Mouse (Mus musculus) G1E (cell line): ENCODE measurements around the gene Atad1. TPM values are rescaled to one million over a fixed set of nuclear protein-coding genes. Genes with fewer than 3 reads are reported as not detected.

Source experiments
- ATAC-seq: 2 replicates; pipeline ENCODE4 v1.8.0; 2016; ENCODE audit warnings: mild to moderate bottlenecking; ENCODE audit not compliant: insufficient number of reproducible peaks, poor library complexity, low FRiP score, severe bottlenecking; ENCODE audit errors: extremely low read depth
- DNase-seq: peaks from one replicate; pipeline ENCODE4 v3.0.0; 2012; ENCODE audit warnings: low spot score
- H3K27me3 ChIP-seq: 2 replicates; pipeline ENCODE4 v1.6.1; 2012; ENCODE audit warnings: mild to moderate bottlenecking, low read length, inconsistent platforms; ENCODE audit not compliant: insufficient read depth
- H3K36me3 ChIP-seq: replicated peaks from 2 replicates; pipeline ENCODE3; 2012; ENCODE audit warnings: mild to moderate bottlenecking, inconsistent platforms
- H3K4me1 ChIP-seq: 2 replicates; pipeline ENCODE4 v1.6.1; 2012; ENCODE audit warnings: low read depth, low read length, inconsistent platforms, mixed read lengths; ENCODE audit not compliant: insufficient read depth
- H3K4me3 ChIP-seq: 2 replicates; pipeline ENCODE4 v1.5.1; 2012; ENCODE audit warnings: low read depth, mild to moderate bottlenecking, inconsistent platforms, low read length, moderate library complexity, mixed read lengths
- H3K9me3 ChIP-seq: replicated peaks from 2 replicates; pipeline ENCODE4 v1.6.1; 2012; ENCODE audit warnings: inconsistent platforms
- CTCF ChIP-seq: IDR thresholded peaks from 2 replicates; pipeline ENCODE4 v1.5.1; 2012; ENCODE audit warnings: low read depth, low read length, inconsistent platforms, mixed read lengths
- GATA1 ChIP-seq: IDR thresholded peaks from 2 replicates; pipeline ENCODE4 v1.6.1; 2012; ENCODE audit warnings: borderline replicate concordance, low read length, inconsistent platforms, mixed read lengths
- GATA2 ChIP-seq: IDR thresholded peaks from 2 replicates; pipeline ENCODE4 v1.6.1; 2012; ENCODE audit warnings: low read depth, low read length, inconsistent platforms, borderline replicate concordance
- POLR2AphosphoS5 ChIP-seq: IDR thresholded peaks from 2 replicates; pipeline ENCODE4 v1.6.1; 2012; ENCODE audit warnings: low read depth, low read length, inconsistent platforms; ENCODE audit not compliant: insufficient replicate concordance
- TAL1 ChIP-seq: conservative IDR thresholded peaks from 2 replicates; pipeline ENCODE4 v1.6.1; 2012; ENCODE audit warnings: low read depth, low read length, inconsistent platforms, mixed read lengths
- polyA plus RNA-seq: library from polyadenylated mRNA; stranded (reverse); fragments of >175 nt; gene quantifications from 2 replicates; pipeline ENCODE4 v1.2.3, GENCODE M21; 2012
- total RNA-seq, 2 experiments: library from RNA; stranded (forward) in 1 of 2; stranded (reverse) in 1 of 2; fragments of 200-1000 nt in 1 of 2; fragments of >200 nt in 1 of 2; fragmentation: Nextera tagmentation in 1 of 2; gene quantifications; 2 replicates each; pipeline ENCODE4 v1.2.3; 2014 to 2017

Gene Atad1
- total and polyA plus RNA-seq, 3 experiments = 2.3 to 102 (median 69.8) TPM

DNA sequence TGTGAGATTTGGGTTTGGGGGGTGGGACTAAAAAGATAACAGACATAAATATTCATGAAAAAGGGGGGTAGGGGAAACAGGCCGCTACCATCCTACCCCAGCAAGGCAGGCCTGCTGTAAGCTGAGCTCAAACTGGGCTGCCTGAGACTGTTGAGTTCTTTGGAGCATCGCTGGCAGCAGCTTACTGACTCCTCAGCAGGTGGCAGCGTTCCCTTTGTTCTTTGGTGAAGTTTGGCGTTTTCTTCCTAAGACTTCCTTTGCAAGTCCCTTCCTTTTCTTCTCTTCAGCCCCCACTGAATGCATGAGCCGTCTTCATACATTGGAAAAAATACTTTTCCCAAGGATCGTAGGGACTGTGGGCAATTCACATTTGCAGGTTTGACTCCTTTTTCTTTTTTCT is 9.8 kb upstream of the Atad1 start:
- DNase-seq = no peak
- Histone ChIP-seq H3K27me3 (peaks cover 9% of the 10 kb centered on the region), H3K36me3 (no peaks in the 10 kb centered on the region), H3K9me3 (no peaks in the 10 kb centered on the region; the same call in 1 of the 2 replicates), H3K4me3 (no peak overlapping the region), H3K4me1 (peaks cover 2% of the 10 kb centered on the region)
- no peak for ATAC-seq
- no peak for TF ChIP-seq GATA2
- no peak for TF ChIP-seq CTCF
- TF ChIP-seq TAL1 = no peak
- TF ChIP-seq GATA1 = no peak
- TF ChIP-seq POLR2AphosphoS5 = no peak

DNA sequence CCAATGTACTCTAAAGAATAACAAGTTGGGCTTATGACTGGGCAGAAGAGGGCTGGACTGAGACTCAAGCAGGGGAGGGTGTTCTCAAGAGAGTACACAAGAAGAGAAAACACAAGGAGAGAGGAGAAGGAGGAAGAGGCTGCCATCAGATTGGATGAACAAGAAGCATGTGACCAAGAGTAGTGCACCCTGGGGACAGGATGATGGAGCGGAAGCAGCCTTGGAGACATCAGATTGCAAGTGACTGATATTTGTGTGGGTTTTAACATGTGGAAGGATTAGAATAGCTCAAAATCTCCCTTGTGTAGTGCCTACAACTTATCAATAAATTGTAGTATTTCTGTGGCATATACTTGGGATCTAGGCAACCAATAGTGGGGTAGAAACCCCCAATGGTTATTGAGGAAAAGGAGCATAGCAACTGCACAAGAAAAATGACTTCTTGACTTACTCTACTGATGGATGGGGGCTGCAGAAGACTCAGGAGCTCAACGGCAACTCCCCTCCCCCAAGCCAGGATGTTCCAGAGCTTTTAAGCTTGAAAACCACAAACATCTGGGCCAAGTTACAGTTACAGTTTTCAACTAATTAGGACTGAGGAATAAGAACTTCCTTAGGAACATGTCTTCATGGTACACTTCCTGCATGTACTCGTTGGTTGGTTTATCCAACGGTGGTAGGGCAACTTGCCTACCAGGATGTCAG is 1.2 kb upstream of the Atad1 start:
- peaks cover 7% of the 10 kb centered on the region; the same call in 1 of the 2 replicates for H3K4me1 ChIP-seq
- H3K9me3 ChIP-seq = no peaks in the 10 kb centered on the region; the same call in 1 of the 2 replicates
- no peaks in the 10 kb centered on the region for H3K36me3 ChIP-seq
- no peak overlapping the region for H3K4me3 ChIP-seq
- TF ChIP-seq POLR2AphosphoS5 (no peak), GATA2 (no peak), TAL1 (no peak)
- H3K27me3 ChIP-seq = peaks cover 16% of the 10 kb centered on the region; the same call in 1 of the 2 replicates
- DNase-seq = no peak
- no peak for ATAC-seq

DNA sequence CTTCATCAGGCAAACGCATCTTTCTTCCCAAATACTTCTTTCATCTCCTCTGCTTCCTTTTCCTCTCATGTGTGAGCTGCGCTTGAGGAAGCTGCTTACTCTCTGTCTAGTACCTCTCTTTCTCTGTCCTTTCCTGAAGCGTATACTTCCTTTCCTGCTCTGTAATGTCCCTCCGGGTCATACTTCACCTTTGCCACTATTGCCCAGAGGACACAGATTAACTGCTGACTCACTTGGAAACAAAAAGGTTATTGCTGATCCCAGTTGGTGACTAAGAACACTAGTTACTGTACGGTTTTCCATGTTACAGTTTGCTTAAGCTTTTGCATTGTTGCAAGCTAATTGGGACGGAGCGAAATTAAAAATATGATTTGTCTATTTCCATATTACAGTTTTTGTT is 1.7 kb downstream of the Atad1 start:
- Histone ChIP-seq H3K9me3 (no peaks in the 10 kb centered on the region), H3K4me1 (peaks cover 10% of the 10 kb centered on the region; the same call in 1 of the 2 replicates), H3K36me3 (no peaks in the 10 kb centered on the region), H3K4me3 (no peak overlapping the region), H3K27me3 (peaks cover 6% of the 10 kb centered on the region)
- TF ChIP-seq CTCF (no peak), POLR2AphosphoS5 (no peak), TAL1 (no peak), GATA2 (no peak), GATA1 (no peak)
- no peak for DNase-seq
- ATAC-seq = no peak

DNA sequence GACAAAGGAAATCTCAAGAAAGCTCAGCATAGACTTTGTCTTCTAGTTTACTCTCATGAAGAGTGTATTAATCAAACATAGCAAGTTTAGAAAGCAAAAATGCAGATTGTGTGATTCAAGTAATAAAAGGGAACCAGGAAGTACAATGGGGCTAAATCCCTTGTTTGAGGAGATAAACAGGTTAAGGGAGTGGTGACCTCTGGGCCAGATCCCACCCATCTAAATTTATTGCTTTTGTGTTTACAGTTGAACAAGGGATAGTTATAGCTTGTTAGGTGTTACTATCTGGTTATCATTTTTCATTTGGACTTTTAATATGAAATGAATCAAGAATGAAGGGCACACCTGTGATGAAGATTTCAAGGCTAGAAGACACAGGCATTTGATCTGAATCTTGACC is 6.7 kb downstream of the Atad1 start:
- peaks cover 3% of the 10 kb centered on the region; the same call in 1 of the 2 replicates for H3K4me1 ChIP-seq
- no peaks in the 10 kb centered on the region for H3K9me3 ChIP-seq
- DNase-seq (no peak), ATAC-seq (no peak)
- H3K36me3 ChIP-seq = no peaks in the 10 kb centered on the region
- peaks cover 7% of the 10 kb centered on the region for H3K27me3 ChIP-seq
- no peak overlapping the region for H3K4me3 ChIP-seq
- TF ChIP-seq TAL1 (no peak), GATA1 (no peak), GATA2 (no peak), POLR2AphosphoS5 (no peak), CTCF (no peak)

DNA sequence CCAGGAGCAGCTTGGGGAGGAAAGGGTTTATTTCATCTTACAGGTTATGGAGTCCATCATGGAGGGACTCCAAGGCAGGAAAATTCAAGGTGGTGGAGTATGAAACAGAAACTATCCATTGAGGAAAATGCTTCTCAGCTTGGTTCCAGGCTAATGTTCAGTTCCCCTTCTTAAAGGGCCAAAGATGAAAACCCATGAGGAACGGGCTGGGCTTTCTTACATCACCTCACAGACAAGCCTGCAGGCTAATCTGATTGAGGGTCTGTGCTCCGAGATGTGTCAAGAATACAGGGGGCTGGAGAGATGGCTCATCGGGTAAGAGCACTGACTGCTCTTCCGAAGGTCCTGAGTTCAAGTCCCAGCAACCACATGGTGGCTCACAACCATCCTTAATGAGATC is 9.8 kb downstream of the Atad1 start:
- no peaks in the 10 kb centered on the region for H3K36me3 ChIP-seq
- TF ChIP-seq TAL1 (no peak), POLR2AphosphoS5 (no peak), GATA1 (no peak), CTCF (no peak), GATA2 (no peak)
- no peak overlapping the region for H3K4me3 ChIP-seq
- no peak for ATAC-seq
- H3K27me3 ChIP-seq = peaks cover 23% of the 10 kb centered on the region
- peaks cover 6% of the 10 kb centered on the region; the same call in 1 of the 2 replicates for H3K4me1 ChIP-seq
- no peaks in the 10 kb centered on the region for H3K9me3 ChIP-seq
- no peak for DNase-seq

DNA sequence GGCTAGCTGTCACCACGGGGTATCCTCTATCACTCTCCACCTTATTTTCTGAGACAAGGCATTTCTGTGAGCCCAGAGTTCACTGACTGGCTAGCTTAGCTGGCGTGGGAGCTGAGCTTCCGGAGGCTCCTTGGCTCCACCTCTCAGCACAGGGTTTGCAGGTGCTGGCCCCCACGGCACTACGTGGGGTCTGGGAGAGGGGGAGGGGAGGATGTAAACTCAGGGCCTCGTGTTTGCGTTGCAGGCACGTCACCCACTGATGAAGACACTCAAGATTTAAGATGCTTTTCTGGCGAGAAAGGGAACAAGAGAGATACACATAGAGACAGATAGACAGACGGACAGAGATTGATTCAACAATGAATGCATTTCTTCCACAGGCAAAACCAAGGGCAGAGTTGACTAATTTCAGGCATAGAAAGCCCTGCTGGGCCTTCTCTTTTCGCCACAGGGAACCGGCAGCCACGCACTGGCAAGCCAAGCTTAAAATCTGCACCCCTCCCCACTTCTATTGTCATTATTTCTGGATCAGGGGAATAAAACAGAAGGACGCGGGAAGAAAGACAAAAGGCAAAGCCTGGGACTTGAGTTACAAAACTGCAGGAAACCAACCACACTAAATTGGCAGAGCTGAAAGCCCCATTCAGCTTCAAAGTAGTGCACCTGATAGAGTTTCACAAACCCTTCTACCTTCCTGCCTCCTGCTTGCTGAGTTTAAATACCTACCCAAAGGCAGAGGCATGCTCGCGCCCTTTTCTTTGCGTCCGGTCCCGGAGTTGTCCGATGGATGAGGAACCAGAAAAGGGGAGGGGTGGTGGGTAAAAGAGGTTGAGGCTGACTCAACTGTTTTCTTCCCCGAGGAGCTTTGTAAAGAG is 12.9 kb downstream of the Atad1 start:
- ATAC-seq = no peak
- H3K36me3 ChIP-seq = no peaks in the 10 kb centered on the region
- TF ChIP-seq GATA1 (no peak), CTCF (no peak), GATA2 (no peak), POLR2AphosphoS5 (no peak), TAL1 (no peak)
- DNase-seq = no peak
- no peak overlapping the region for H3K4me3 ChIP-seq
- H3K4me1 ChIP-seq = peaks cover 11% of the 10 kb centered on the region
- peaks cover 23% of the 10 kb centered on the region for H3K27me3 ChIP-seq
- no peaks in the 10 kb centered on the region for H3K9me3 ChIP-seq
